Mouse (Mus musculus) heart, embryonic 16.5 days (tissue): ENCODE results near the gene Plxna4. TPM values are rescaled to one million over a fixed set of nuclear protein-coding genes. Genes with fewer than 3 reads are reported as not detected.
A peak's percentile ranks its signal among the peaks of the same experiment; 100 is the strongest.

Experiments used
- ATAC-seq: fragments of 200-750 bp; cut with Nextera tagmentation; replicated peaks from 2 replicates; pipeline ENCODE4 v1.8.0; 2017; ENCODE audit warnings: moderate number of reproducible peaks; ENCODE audit not compliant: insufficient read depth, low FRiP score; ENCODE audit errors: extremely low read depth
- H3K27ac ChIP-seq: fragments of 300-500 bp; sonication (generic); 2 replicates; pipeline ENCODE4 v1.5.1; 2014; ENCODE audit warnings: mild to moderate bottlenecking, low read length, control low read depth, moderate library complexity
- H3K27me3 ChIP-seq: fragments of 300-500 bp; sonication (generic); 2 replicates; pipeline ENCODE4 v1.6.1; 2014; ENCODE audit warnings: low read length, mixed read lengths; ENCODE audit not compliant: control insufficient read depth, insufficient read depth
- H3K36me3 ChIP-seq: fragments of 300-500 bp; sonication (generic); 2 replicates; pipeline ENCODE4 v1.6.1; 2014; ENCODE audit not compliant: control insufficient read depth, insufficient read depth
- H3K4me1 ChIP-seq: fragments of 300-500 bp; sonication (generic); 2 replicates; pipeline ENCODE4 v1.6.1; 2014; ENCODE audit warnings: low read length, mixed read lengths; ENCODE audit not compliant: control insufficient read depth, insufficient read depth
- H3K4me2 ChIP-seq: fragments of 300-500 bp; sonication (generic); 2 replicates; pipeline ENCODE4 v1.6.1; 2014; ENCODE audit warnings: low read depth, mild to moderate bottlenecking, control low read depth, low read length
- H3K4me3 ChIP-seq: fragments of 300-500 bp; sonication (generic); 2 replicates; pipeline ENCODE4 v1.5.1; 2014; ENCODE audit warnings: mild to moderate bottlenecking, control low read depth, low read length
- H3K9ac ChIP-seq: fragments of 300-500 bp; sonication (generic); 2 replicates; pipeline ENCODE4 v1.6.1; 2014; ENCODE audit warnings: low read length, control low read depth
- H3K9me3 ChIP-seq: fragments of 300-500 bp; sonication (generic); replicated peaks from 2 replicates; pipeline ENCODE4 v1.6.1; 2016; ENCODE audit warnings: low read length; ENCODE audit not compliant: control insufficient read depth
- WGBS: fragments of 180-500 bp; shearing (Covaris S2); extraction: QIAGEN DNeasy Blood & Tissue Kit; methylation state at CpG from one replicate; pipeline ENCODE4 v1.1.7; 2014; 5-methylcytosine and 5-hydroxymethylcytosine counted together
- polyA plus RNA-seq: library from polyadenylated mRNA; unstranded; fragments of >200 nt; fragmentation: Nextera tagmentation; extraction: Ambion mirVana; gene quantifications from 2 replicates; pipeline ENCODE4 v1.2.1, GENCODE M21; 2015

Plxna4 gene
- polyA plus RNA-seq, 1 experiment from 2014 or later: 3.7 TPM

GRCm38 (mm10) chr6:32526762-32527161, 61.2 kb downstream of the Plxna4 start:
- H3K4me2 ChIP-seq: no peak overlapping the region
- no peak for ATAC-seq
- peaks cover 8% of the 10 kb centered on the region; the same call in 1 of the 2 replicates for H3K4me1 ChIP-seq
- H3K27ac ChIP-seq: no peak overlapping the region
- H3K4me3 ChIP-seq: no peak overlapping the region
- H3K9ac ChIP-seq: no peak overlapping the region
- no peaks in the 10 kb centered on the region for H3K9me3 ChIP-seq
- 44% methylated on average over 5 of the region's 5 CpGs for WGBS
- H3K27me3 ChIP-seq: no peaks in the 10 kb centered on the region
- no peaks in the 10 kb centered on the region for H3K36me3 ChIP-seq

GRCm38 (mm10) chr6:32520097-32520496, 67.9 kb downstream of the Plxna4 start:
- no peaks in the 10 kb centered on the region for H3K9me3 ChIP-seq
- H3K27ac ChIP-seq: no peak overlapping the region
- ATAC-seq: peak; percentile 97
- no peak overlapping the region for H3K4me2 ChIP-seq
- 42% methylated on average over 4 of the region's 4 CpGs for WGBS
- no peak overlapping the region for H3K4me3 ChIP-seq
- H3K4me1 ChIP-seq: peaks cover 2% of the 10 kb centered on the region; the same call in 1 of the 2 replicates
- peaks cover 4% of the 10 kb centered on the region; the same call in 1 of the 2 replicates for H3K36me3 ChIP-seq
- no peaks in the 10 kb centered on the region for H3K27me3 ChIP-seq
- H3K9ac ChIP-seq: no peak overlapping the region

GRCm38 (mm10) chr6:32518617-32519016, 69.4 kb downstream of the Plxna4 start:
- Histone ChIP-seq H3K4me1 (peaks cover 10% of the 10 kb centered on the region), H3K9me3 (no peaks in the 10 kb centered on the region), H3K4me2 (no peak overlapping the region), H3K4me3 (no peak overlapping the region), H3K9ac (no peak overlapping the region), H3K27me3 (no peaks in the 10 kb centered on the region), H3K27ac (no peak overlapping the region), H3K36me3 (peaks cover 4% of the 10 kb centered on the region; the same call in 1 of the 2 replicates)
- WGBS: 92% methylated on average over 3 of the region's 3 CpGs
- ATAC-seq: no peak

GRCm38 (mm10) chr6:32514096-32514495, 73.9 kb downstream of the Plxna4 start:
- no peak overlapping the region for H3K4me2 ChIP-seq
- no peaks in the 10 kb centered on the region for H3K9me3 ChIP-seq
- WGBS: 36% methylated on average over 6 of the region's 6 CpGs
- ATAC-seq: peak; percentile 25; the same call in 1 of the 2 replicates
- no peak overlapping the region for H3K4me3 ChIP-seq
- no peak overlapping the region for H3K9ac ChIP-seq
- H3K27ac ChIP-seq: no peak overlapping the region
- peaks cover 4% of the 10 kb centered on the region; the same call in 1 of the 2 replicates for H3K36me3 ChIP-seq
- H3K4me1 ChIP-seq: peaks cover 19% of the 10 kb centered on the region
- H3K27me3 ChIP-seq: no peaks in the 10 kb centered on the region

- no peaks in the 10 kb centered on the region for H3K9me3 ChIP-seq
- no peak overlapping the region for H3K4me2 ChIP-seq
- H3K27ac ChIP-seq: peak overlapping the region; percentile 61
- H3K4me1 ChIP-seq: peaks cover 19% of the 10 kb centered on the region
- H3K4me3 ChIP-seq: no peak overlapping the region
- 45% methylated on average over 1 of the region's 1 CpGs for WGBS
- H3K36me3 ChIP-seq: peaks cover 4% of the 10 kb centered on the region; the same call in 1 of the 2 replicates
- H3K27me3 ChIP-seq: no peaks in the 10 kb centered on the region
- H3K9ac ChIP-seq: no peak overlapping the region
- ATAC-seq: peak; percentile 70
Observed at GRCm38 (mm10) chr6:32512010-32512409, 76.0 kb downstream of the Plxna4 start.

- Histone ChIP-seq H3K4me2 (0 out of 2 replicates have a peak overlapping the region, but pooled peaks have one; percentile 5), H3K27ac (peak overlapping the region; percentile 66), H3K27me3 (no peaks in the 10 kb centered on the region), H3K4me3 (no peak overlapping the region), H3K9ac (no peak overlapping the region), H3K4me1 (peaks cover 19% of the 10 kb centered on the region), H3K9me3 (no peaks in the 10 kb centered on the region), H3K36me3 (no peaks in the 10 kb centered on the region)
- WGBS: 49% methylated on average over 7 of the region's 7 CpGs
- ATAC-seq: peak; percentile 74
Observed at GRCm38 (mm10) chr6:32510924-32511323, 77.1 kb downstream of the Plxna4 start.

GRCm38 (mm10) chr6:32510491-32510890, 77.5 kb downstream of the Plxna4 start:
- H3K9ac ChIP-seq: no peak overlapping the region
- H3K4me2 ChIP-seq: no peak overlapping the region
- 73% methylated on average over 1 of the region's 1 CpGs for WGBS
- H3K9me3 ChIP-seq: no peaks in the 10 kb centered on the region
- ATAC-seq: no peak
- peak overlapping the region; percentile 66 for H3K27ac ChIP-seq
- no peaks in the 10 kb centered on the region for H3K27me3 ChIP-seq
- H3K4me3 ChIP-seq: no peak overlapping the region
- no peaks in the 10 kb centered on the region for H3K36me3 ChIP-seq
- peaks cover 19% of the 10 kb centered on the region for H3K4me1 ChIP-seq

- Histone ChIP-seq H3K4me2 (no peak overlapping the region), H3K9me3 (no peaks in the 10 kb centered on the region), H3K4me3 (no peak overlapping the region), H3K4me1 (peaks cover 19% of the 10 kb centered on the region), H3K27ac (no peak overlapping the region), H3K36me3 (no peaks in the 10 kb centered on the region), H3K9ac (no peak overlapping the region), H3K27me3 (no peaks in the 10 kb centered on the region)
- no peak for ATAC-seq
- WGBS: 75% methylated on average over 9 of the region's 9 CpGs
Observed at GRCm38 (mm10) chr6:32509046-32509445, 78.9 kb downstream of the Plxna4 start.

- 0 out of 2 replicates have a peak, but pooled peaks cover 4% of the 10 kb centered on the region for H3K4me1 ChIP-seq
- no peak for ATAC-seq
- no peak overlapping the region for H3K9ac ChIP-seq
- H3K27me3 ChIP-seq: no peaks in the 10 kb centered on the region
- no peaks in the 10 kb centered on the region for H3K9me3 ChIP-seq
- H3K4me2 ChIP-seq: no peak overlapping the region
- WGBS: 88% methylated on average over 5 of the region's 5 CpGs
- H3K4me3 ChIP-seq: no peak overlapping the region
- no peak overlapping the region for H3K27ac ChIP-seq
- H3K36me3 ChIP-seq: no peaks in the 10 kb centered on the region
Observed at GRCm38 (mm10) chr6:32504963-32505362, 83.0 kb downstream of the Plxna4 start.
